Mouse (Mus musculus) heart, embryonic 14.5 days (tissue): Measurements from ENCODE around the gene Olfr884. TPM values are rescaled to one million over a fixed set of nuclear protein-coding genes. Genes with fewer than 3 reads are reported as not detected.

Experiments used
- ATAC-seq: fragments of 200-750 bp; cut with Nextera tagmentation; 2 replicates; pipeline ENCODE4 v1.8.0; 2017; ENCODE audit warnings: low read depth, moderate TSS enrichment; ENCODE audit not compliant: insufficient number of reproducible peaks, insufficient read depth, low FRiP score
- H3K27ac ChIP-seq, 2 experiments: fragments of 200-500 bp in 1 of 2; fragments of 300-500 bp in 1 of 2; sonication (generic) in 1 of 2; replicated peaks in 1 of 2; 2 replicates each; pipeline ENCODE4 v1.5.1; 2012 to 2014; ENCODE audit warnings: low read depth in 2 of 2, low read length in 2 of 2, control low read depth in 1 of 2, mild to moderate bottlenecking in 1 of 2, mixed read lengths in 1 of 2; ENCODE audit not compliant: control insufficient read depth in 1 of 2, insufficient read depth in 1 of 2
- H3K27me3 ChIP-seq: fragments of 300-500 bp; sonication (generic); 2 replicates; pipeline ENCODE4 v1.6.1; 2014; ENCODE audit warnings: mild to moderate bottlenecking, low read length, control low read depth; ENCODE audit not compliant: control insufficient read depth, insufficient read depth
- H3K36me3 ChIP-seq: fragments of 300-500 bp; sonication (generic); 2 replicates; pipeline ENCODE4 v1.6.1; 2014; ENCODE audit warnings: mild to moderate bottlenecking, control low read depth, low read length, mixed read lengths; ENCODE audit not compliant: control insufficient read depth, insufficient read depth
- H3K4me1 ChIP-seq, 2 experiments: fragments of 200-500 bp in 1 of 2; fragments of 300-500 bp in 1 of 2; sonication (generic) in 1 of 2; 2 replicates each; pipeline ENCODE4 v1.6.1; 2012 to 2014; ENCODE audit warnings: low read length in 2 of 2, control low read depth in 1 of 2, mixed read lengths in 1 of 2; ENCODE audit not compliant: control insufficient read depth in 2 of 2, insufficient read depth in 2 of 2
- H3K4me2 ChIP-seq: fragments of 300-500 bp; sonication (generic); 2 replicates; pipeline ENCODE4 v1.6.1; 2014; ENCODE audit warnings: mild to moderate bottlenecking, low read length
- H3K4me3 ChIP-seq, 2 experiments: fragments of 200-500 bp in 1 of 2; fragments of 300-500 bp in 1 of 2; sonication (generic) in 1 of 2; 2 replicates each; pipeline ENCODE4 v1.5.1; 2012 to 2014; ENCODE audit warnings: low read length in 2 of 2, mild to moderate bottlenecking in 2 of 2, control low read depth in 1 of 2, low read depth in 1 of 2, moderate library complexity in 1 of 2; ENCODE audit not compliant: control insufficient read depth in 1 of 2, insufficient read depth in 1 of 2
- H3K9ac ChIP-seq: fragments of 300-500 bp; sonication (generic); 2 replicates; pipeline ENCODE4 v1.6.1; 2014; ENCODE audit warnings: mild to moderate bottlenecking, low read length
- H3K9me3 ChIP-seq: fragments of 300-500 bp; sonication (generic); 2 replicates; pipeline ENCODE4 v1.6.1; 2016; ENCODE audit warnings: low read length, control low read depth; ENCODE audit not compliant: control insufficient read depth
- WGBS: fragments of 180-500 bp; shearing (Covaris S2); extraction: QIAGEN DNeasy Blood & Tissue Kit; methylation state at CpG from one replicate; pipeline ENCODE4 v1.1.7; 2014; 5-methylcytosine and 5-hydroxymethylcytosine counted together
- polyA plus RNA-seq: library from polyadenylated mRNA; unstranded; fragments of >200 nt; fragmentation: Nextera tagmentation; extraction: Ambion mirVana; gene quantifications from 2 replicates; pipeline ENCODE4 v1.2.1, GENCODE M21; 2014

Gene Olfr884
- polyA plus RNA-seq: not detected in 2 replicates

GRCm38 (mm10) chr9:38046255-38046654 is at the start of gene Olfr884:
Gene Olfr884, plus strand, starts transcription at chr9:38046555.
- no peaks in the 10 kb centered on the region for H3K9me3 ChIP-seq
- H3K4me3 ChIP-seq: no peak within 1 kb of the TSS
- 33% methylated on average over 1 of the region's 1 CpGs for WGBS
- ATAC-seq: no peak
- no peaks in the 10 kb centered on the region for H3K36me3 ChIP-seq
- H3K27ac ChIP-seq: no peak within 1 kb of the TSS
- no peak within 1 kb of the TSS for H3K9ac ChIP-seq
- H3K27me3 ChIP-seq: no peaks in the 10 kb centered on the region
- H3K4me2 ChIP-seq: no peak within 1 kb of the TSS
- H3K4me1 ChIP-seq: no peaks in the 10 kb centered on the region

DNA sequence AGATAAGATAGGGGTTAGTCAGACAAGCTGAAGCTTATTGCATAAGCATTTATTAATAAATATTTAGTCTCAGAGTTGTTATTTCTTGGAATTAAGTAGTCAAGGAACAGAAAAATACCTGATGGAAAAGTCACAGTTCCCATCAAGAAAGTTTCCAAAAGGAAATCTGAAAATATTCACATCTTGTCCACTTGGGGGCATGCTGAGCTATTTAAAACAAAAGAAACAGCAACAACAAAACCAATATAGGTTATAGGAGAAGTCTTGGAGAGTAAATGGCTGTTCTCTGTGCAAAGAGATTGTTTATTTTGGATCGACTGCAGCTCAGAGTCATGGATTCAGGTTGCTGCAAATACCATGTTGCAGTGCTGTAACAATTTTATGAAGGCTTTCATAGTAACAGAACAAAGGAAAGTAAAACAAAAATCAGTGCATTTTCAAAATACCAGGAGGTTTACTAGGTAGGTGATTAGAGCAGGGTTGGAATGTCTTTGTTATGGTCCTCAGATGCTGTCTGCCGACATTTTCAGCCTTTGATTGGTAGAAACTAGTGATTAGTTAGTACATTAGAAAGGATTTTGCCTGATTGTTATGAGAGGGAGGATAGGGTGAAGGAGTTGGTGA is 47.7 kb upstream of the Olfr884 start:
- H3K27ac ChIP-seq: no peak overlapping the region
- H3K9me3 ChIP-seq: no peaks in the 10 kb centered on the region
- H3K4me1 ChIP-seq: no peaks in the 10 kb centered on the region
- no peaks in the 10 kb centered on the region for H3K27me3 ChIP-seq
- WGBS: 29% methylated on average over 2 of the region's 2 CpGs
- ATAC-seq: no peak
- no peak overlapping the region for H3K4me3 ChIP-seq
- no peak overlapping the region for H3K4me2 ChIP-seq
- H3K9ac ChIP-seq: no peak overlapping the region
- H3K36me3 ChIP-seq: no peaks in the 10 kb centered on the region

GRCm38 (mm10) chr9:38000021-38000420 is 46.3 kb upstream of the Olfr884 start:
- no peak for ATAC-seq
- WGBS: 44% methylated on average over 1 of the region's 1 CpGs
- Histone ChIP-seq H3K27ac (no peak overlapping the region), H3K4me1 (no peaks in the 10 kb centered on the region), H3K4me2 (no peak overlapping the region), H3K9me3 (no peaks in the 10 kb centered on the region), H3K36me3 (no peaks in the 10 kb centered on the region), H3K4me3 (no peak overlapping the region), H3K9ac (no peak overlapping the region), H3K27me3 (no peaks in the 10 kb centered on the region)

- no peaks in the 10 kb centered on the region for H3K36me3 ChIP-seq
Observed at GRCm38 (mm10) chr9:38025508-38025907, 20.8 kb upstream of the Olfr884 start, which contains the start of gene Olfr883. Gene Olfr883, plus strand, starts transcription at chr9:38025808.

GRCm38 (mm10) chr9:38061022-38061421 is 14.7 kb downstream of the Olfr884 start, which contains the start of gene Olfr885:
Gene Olfr885, plus strand, starts transcription at chr9:38061322.
- Histone ChIP-seq H3K4me1 (no peaks in the 10 kb centered on the region), H3K4me2 (no peak within 1 kb of the TSS)

More at GRCm38 (mm10) chr9:38025508-38025907, 20.8 kb upstream of the Olfr884 start, which contains the start of gene Olfr883:
- Histone ChIP-seq H3K4me2 (no peak within 1 kb of the TSS), H3K4me3 (no peak within 1 kb of the TSS), H3K4me1 (no peaks in the 10 kb centered on the region), H3K9me3 (no peaks in the 10 kb centered on the region), H3K27ac (no peak within 1 kb of the TSS), H3K27me3 (no peaks in the 10 kb centered on the region), H3K9ac (no peak within 1 kb of the TSS)
- no peak for ATAC-seq
- 70% methylated on average over 1 of the region's 1 CpGs for WGBS

GRCm38 (mm10) chr9:38083772-38084171 is 37.4 kb downstream of the Olfr884 start, which contains the start of gene Olfr887:
Gene Olfr887, plus strand, starts transcription at chr9:38084072.
- ATAC-seq: no peak
- no peak within 1 kb of the TSS for H3K4me3 ChIP-seq
- no peak within 1 kb of the TSS for H3K9ac ChIP-seq
- 73% methylated on average over 1 of the region's 1 CpGs for WGBS
- no peak within 1 kb of the TSS for H3K4me2 ChIP-seq
- no peaks in the 10 kb centered on the region for H3K36me3 ChIP-seq
- H3K27me3 ChIP-seq: no peaks in the 10 kb centered on the region
- no peaks in the 10 kb centered on the region for H3K4me1 ChIP-seq
- H3K27ac ChIP-seq: no peak within 1 kb of the TSS
- H3K9me3 ChIP-seq: no peaks in the 10 kb centered on the region

More at GRCm38 (mm10) chr9:38061022-38061421, 14.7 kb downstream of the Olfr884 start, which contains the start of gene Olfr885:
- Histone ChIP-seq H3K4me3 (no peak within 1 kb of the TSS), H3K27ac (no peak within 1 kb of the TSS), H3K36me3 (no peaks in the 10 kb centered on the region), H3K9me3 (no peaks in the 10 kb centered on the region), H3K9ac (no peak within 1 kb of the TSS), H3K27me3 (no peaks in the 10 kb centered on the region)
- ATAC-seq: no peak
- WGBS: 81% methylated on average over 3 of the region's 3 CpGs
